Mouse (Mus musculus): ENCODE measurements around the gene Fbxl21.
A peak's percentile ranks its signal among the peaks of the same experiment; 100 is the strongest.

Gene Fbxl21

DNA sequence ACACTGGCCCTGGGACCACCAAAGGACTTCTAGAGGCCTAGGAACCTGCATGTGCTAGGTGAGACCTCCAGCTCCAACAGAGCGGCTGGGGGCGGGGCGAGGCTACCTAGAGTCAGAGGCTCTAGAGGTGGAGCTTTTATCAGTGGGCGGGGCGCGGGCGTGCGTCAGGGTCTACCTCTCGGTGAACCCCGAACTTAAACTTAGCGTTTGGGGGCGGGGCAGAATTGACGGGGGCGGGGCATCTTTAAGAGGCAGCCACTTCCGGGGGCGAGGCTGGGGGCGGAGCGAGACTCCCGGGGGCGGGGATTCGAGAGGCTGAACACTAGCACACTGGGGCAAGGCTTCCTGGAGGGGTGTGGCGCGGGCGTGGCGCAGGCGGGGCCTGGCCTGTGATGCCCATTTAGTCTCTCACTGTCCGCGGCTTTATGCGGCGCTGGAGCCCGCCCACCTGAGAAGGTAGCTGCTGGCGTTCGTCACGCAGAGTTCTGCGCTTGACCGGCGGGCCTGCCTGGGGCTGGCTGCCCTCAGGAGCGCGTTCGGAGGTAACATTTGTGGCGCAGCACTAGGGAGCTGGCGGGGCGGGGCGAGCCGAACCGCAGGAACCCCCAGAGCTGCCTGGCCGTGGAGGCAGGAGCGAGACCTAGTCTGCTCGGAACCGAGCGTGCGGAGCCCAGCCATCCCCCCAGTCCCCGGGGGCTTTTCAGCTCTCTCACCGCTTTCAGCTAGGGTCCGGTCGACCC, at the start of gene Fbxl21:
Gene Fbxl21, plus strand, starts transcription at position 392 of the 740 bp plus-strand sequence.
- peak; percentile 89 for DNase-seq

DNA sequence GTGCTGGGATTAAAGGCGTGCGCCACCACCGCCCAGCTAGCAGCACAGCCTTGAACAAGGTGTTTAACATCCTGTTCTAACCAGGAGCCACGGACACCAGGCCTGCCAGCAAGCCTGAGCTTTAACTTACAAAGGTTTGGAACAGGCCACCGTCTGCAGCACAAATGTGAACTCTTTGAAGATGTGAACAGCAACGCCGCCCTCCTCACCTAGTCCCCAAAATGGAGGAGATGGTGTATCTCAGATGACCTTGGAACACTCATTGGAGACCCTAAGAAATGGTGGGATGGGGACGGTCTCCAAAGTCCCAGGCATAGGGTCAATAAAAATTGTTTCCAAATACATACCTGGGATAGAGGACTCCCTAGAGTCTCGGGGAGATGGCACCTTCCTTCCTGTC, 49.6 kb upstream of the Fbxl21 start:
- DNase-seq, result no peak

DNA sequence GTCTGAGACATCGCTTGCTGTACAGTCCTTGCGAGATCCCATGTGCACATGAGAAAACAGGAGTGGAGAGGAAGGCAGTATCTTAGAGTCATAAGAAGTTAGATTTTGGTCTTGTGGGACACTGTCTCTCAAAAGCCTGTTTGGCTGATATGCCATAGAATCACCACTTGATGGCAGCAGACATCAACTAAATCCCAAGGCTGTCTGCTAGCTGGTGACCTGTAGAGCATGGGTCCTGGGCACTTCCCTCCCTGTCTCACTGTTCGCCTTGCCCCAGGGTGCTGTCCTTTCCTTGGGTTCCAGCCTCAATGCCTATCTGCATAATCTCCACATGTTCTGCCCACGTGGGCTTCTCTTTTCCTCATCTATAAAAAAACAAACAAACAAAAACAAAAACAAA, 46.9 kb upstream of the Fbxl21 start:
- peak; percentile 27 for DNase-seq

DNA sequence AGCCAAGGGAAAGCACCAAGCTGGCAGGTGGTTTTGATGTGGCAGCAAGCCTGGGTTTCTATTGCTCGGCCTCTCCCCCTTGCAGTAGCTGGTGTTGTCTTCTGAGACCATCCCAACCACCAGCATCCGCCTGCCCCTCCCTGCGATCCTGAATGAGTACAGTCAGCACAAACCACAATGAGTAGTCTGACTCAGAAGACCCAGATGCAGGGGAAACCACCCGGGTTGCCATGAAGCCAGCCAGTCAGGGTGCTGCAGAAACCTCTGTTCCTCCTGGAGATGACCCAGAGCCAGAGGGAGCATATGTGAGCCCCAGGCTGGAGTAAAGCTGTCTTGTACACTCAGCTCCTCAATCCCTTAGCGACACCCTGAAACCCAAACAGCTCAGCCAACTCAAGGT, 45.5 kb upstream of the Fbxl21 start:
- DNase-seq, result peak; percentile 8

DNA sequence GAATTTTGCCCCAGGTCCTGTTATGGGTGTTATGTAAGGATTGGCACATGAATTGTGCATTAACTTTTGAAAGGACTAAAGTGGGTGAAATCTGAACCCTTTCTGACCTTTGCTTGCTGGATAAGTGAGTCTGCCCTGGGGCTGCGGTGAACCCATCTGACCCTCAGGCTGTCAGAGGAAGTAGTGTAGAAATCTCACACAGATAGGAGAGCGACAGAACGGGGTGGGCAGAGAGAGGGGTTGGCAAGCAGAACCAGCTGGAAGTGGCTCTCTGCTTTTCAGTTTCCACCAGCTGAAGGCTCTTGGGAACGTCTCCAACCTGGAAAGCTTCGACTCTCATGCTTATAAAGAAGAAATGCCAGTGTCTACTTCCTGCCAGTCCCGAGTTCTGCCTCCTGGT, 45.0 kb upstream of the Fbxl21 start:
- peak; percentile 26 for DNase-seq

DNA sequence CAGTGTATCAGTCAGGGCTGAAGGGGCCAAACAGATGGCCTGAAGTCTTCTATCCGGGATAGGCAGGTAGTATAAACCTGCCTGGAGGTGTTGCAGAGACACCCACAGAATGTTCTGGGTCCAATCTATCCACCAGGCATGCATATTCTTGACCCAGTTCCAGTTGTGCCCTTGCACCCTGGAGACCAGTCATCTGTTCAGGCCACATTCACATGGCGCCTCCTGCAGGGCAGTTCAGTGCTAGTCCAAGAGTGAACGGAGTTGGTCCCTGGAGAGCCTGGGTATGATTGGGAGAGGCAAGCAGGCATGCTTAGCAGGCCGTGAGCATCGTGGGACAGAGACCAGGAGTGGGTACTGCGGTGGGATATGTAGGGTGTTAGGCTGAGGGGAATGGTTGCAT, 44.2 kb upstream of the Fbxl21 start:
- no peak for DNase-seq

DNA sequence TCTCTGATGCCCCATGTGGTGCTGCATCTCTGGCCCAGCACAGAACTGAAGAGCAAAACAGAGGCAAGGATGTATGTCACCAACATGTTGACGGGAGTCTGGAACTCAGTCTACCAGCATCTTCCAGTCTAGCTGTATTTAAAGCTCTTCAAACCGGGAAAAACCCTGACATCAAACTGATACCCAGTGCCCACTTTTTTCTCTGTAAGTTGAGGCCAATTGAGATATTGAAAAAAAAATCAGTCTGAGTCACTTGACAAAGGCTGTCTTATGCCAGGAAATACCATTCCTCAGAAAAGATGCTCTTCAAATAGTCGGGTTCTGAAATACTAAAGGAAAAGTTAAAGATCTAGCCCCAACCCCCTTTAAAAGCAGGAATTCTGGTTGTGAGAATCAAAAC, 40.1 kb upstream of the Fbxl21 start, which contains the start of gene Il9:
Gene Il9, minus strand, starts transcription at position 101 of the 400 bp plus-strand sequence.
- DNase-seq, result no peak

DNA sequence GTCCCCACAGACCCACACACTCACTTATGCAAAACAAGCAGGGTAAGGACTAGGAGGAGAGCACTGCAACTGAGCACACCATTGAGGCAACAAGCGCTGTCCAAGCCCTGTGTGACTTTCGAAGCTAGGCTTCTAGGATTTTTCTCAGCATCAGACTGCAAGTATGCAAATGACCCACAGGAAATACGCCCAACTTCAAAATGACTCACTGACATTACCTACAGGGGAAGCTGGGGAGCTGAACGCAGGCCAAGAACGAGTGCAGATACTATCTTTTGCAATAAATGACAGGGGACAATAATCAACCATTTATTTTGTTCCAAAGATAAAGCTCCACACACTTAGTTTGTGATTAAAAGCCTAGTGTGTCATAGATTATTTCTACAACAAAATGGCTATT, 34.3 kb upstream of the Fbxl21 start:
- DNase-seq, result no peak

DNA sequence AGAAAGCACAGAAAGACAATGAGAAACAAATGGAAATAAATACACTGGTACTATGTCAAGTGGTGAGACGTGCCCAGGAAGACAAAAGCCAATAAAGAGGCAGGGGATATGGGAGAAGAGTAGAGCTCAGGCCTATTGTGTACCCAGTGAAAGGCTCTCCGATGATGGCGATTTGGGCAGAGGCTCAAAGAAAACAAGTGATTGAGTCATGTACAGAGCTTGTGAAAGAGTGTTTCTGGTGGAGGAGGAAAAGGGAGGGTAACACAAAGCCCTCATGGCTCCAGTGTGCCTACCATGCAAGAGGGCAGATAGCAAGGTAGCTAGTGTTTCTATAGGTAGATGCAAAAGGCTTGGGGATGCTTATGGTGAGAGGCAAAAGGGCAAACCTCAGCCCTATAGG, 27.8 kb upstream of the Fbxl21 start:
- DNase-seq, result no peak

DNA sequence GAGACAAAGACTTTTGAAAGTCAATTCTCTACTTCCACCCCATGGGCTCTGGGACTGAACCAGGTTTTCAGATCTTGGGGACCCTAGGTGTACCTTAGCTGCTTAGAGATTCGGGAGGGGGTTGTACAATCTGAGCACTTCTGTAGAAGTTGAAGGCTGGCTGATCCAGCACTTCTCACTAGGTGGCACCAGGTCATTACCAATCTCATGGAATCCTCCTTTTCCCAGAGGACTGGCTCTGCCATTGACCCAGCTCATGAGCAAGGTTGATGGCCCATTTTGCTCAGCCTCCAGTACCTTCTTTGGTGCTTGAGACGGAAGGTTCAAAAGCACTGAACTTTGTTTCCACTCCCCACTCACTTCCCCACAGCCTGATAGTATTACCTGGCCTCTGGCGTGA, 22.1 kb upstream of the Fbxl21 start:
- no peak for DNase-seq

DNA sequence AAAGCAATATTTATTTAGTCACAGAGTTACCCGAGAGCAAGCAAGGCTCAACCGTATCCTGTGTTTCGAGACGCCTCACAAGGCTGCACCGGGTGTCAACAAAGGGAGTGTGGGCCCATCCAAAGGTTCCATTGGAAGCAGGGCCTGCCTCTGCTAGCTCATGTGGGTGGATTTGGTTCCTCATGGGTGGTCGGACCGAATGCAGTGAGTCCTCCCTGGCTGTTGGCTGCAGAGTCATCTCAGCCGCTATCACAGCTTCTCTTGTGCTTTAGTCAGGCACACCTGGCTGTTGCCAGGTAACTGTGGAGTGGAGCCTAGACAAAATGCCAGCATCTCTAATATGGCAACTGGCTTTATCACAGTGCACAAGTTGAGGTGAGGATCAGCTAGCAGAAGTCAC, 21.6 kb upstream of the Fbxl21 start:
- DNase-seq, result no peak

DNA sequence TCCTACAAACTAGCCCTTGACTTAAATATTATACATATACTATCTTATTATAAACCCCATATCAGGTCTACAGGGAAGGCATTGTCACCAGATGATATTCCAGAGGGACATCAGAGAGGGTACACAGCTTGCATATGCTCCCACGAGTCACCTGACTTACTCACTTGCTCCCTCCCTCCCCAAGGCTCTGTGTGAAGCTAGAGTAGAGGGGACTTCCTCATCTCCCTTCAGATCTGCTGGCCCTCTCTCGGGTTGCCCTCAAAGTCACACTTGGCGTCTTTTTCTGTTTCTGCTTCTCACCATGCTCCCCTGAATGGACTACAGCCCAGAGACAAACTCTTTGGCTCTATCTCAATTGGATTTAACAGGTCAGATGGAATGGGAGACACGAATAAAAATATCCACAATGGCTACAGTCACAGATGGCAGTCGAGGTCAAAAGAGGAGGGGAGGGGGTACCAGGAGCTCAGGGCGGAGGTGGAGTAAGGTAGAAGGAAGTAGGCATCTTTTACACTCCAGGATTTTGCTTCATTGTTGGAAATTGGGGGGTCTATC, 20.3 kb upstream of the Fbxl21 start:
- no peak for DNase-seq

DNA sequence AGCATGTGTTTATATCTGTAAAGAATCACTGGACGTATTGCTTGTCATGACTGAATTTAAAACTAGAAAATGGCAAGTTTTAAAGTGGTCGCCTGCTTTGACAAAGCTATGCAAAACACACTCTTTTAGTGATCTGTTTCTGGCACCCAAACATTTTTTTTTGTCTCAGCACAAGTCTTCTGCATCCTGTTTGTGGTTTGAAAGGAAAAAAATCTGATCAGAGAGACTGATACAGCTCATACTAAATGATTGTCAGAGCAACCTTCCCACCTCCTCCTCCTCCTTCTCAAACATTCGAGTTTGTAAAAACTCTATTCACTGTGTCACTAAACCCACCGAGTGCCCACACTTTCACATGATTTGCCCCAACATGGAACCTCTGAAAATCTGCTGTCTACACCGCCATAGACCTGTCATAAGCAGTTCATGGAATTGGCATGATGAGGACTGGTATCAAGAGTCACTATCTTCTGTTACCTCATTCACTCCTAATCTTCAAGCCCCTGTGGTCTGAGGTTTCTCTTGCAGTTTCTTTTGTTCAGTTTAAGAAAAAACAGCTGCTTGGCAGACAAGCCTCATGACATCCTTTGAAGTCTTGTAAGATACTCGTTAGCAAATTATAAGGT, 15.3 kb upstream of the Fbxl21 start:
- no peak for DNase-seq

DNA sequence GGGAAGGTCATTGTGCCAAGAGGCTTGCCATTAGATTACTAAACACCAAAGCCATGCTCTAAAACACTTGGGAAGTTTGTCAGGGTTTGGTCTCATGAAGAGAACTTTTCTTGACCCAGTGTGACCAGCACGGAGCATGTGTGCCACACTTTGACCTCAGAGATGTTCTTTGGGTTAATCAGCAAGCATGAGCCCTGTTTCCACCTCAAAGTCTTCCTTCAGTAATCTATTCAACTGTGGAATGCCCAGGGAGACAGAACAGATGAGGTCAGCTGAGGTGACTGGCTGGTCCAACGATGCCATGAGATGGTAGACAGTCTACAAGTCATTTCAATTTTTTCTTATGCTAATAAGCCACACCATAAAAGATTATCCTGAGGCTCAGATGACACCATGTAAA, 12.5 kb upstream of the Fbxl21 start:
- DNase-seq, result no peak

DNA sequence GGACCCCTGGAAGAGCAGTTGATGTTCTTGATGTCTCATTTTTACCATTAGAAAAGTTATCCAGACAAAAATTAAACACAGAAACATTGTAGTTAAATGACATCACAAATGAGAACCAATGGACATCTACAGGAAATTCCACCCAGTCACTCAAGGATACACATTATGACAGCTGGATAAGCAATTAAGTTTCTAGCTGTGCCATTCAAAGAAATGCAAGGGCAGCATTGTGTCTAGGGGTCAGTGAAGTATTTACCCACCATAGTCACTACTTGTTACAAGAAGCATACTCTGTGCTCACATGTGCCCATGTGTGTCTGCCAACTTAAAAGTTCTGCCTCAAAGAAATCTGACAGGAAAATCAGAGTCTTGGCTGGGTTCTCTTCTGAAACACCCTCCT, 8.7 kb upstream of the Fbxl21 start:
- no peak for DNase-seq

DNA sequence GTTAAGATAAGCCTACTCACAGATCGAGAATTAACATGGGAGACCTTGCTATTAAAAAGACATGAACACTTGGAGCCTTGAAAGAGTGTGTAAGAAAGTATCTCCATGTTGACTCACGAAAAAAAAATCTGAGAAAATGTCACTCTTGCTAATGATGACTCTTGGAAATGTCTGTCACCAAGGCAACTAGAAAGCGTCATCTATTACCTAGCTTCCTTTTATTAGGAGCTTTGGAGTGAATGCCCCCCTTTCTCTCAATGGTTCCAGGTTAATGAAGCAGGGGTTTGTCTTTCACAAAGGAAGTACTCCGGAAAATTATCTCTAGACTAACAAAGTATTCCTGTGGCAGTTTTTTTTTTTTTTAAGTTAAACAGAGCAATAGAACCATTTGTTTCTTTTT, 6.0 kb upstream of the Fbxl21 start:
- no peak for DNase-seq

DNA sequence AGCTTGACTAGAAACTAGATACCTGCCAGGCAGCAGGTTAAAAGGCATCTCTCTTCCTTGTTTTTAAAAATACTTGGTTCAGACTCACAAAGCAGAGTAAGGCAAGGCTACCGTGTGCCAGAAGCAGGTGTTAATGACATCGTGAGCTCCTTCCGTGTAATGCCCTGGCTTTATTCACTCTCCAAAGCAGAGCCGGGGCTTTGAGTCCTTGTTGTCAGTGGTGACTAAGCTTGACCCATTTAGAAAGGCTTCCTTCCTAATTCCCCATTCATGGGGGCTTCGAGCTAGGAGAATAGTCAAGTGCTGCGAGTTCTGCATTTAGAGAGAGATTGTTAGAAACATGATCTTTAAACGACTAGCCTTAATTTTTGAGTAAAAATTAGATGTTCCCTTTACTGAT, 5.5 kb upstream of the Fbxl21 start:
- DNase-seq, result no peak

DNA sequence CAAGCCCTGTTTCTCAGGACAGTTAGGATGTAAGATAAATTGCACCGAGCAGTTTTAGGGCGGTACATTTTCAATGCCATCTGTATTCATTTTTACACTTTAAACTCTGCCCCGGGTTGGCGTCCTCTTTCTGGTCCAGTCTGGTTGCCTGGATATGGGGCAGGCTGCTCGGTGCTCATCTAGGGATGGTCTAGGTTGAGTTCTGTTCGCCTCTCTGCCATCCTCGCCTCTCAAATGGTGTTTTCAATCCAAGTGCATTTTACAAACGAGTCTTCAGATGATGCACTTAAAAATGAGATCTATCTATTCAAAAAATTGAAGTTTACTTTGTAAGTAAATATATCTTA, 522 bp downstream of the Fbxl21 start:
- no peak for DNase-seq

DNA sequence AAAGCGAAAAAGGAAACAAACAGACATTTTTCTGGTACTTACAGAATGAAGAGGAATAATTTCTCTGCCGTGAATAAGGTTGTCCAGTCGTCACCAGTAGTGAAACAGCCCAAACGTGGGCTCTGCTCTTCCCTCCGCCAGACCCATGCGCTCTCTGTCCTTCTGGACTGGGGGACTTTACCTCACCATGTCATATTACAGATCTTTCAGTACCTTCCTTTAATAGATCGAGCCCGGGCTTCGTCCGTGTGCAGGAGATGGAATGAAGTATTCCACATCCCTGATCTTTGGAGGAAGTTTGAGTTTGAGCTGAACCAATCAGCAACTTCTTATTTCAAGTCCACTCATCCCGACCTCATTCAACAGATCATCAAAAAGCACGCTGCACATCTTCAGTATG, 4.6 kb downstream of the Fbxl21 start:
- DNase-seq, result no peak

DNA sequence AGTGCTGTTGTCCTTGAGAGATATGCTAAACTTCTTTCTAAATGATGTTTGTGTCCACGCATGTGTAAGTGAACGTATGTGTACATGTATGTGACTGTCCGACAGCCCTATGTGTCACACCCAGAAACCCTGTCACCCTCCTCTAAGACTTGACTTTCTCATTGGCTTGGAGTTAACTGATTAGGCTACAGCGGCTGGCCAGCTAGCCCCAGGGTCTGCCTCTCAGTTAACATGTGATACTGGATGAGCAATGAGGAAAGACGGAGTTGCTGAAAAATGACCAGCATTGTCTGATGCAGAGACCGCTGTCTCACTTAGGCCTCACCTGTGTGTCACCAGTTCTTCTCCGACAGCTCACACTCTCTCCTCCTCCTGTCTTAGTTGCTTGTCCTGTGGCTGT, 5.6 kb downstream of the Fbxl21 start:
- DNase-seq, result no peak

DNA sequence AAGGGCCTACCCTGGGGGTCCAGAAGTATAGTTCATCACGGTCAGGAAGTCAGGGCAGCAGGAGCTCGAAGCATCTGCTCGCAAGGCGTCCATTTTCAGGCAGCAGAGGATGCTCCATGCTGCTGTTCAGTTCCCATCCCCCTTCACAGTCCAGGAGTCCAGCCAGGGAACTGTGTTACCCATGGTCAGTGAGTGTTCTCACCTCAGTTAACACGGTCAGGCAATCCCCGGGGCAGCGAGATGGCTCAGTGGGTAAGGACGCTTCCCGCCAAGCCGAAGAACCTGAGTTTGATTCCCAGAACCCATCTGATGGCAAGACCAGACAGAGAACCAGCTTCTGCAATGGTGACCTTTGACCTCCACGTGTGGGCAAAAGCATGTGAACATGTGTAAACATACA, 6.0 kb downstream of the Fbxl21 start:
- no peak for DNase-seq

DNA sequence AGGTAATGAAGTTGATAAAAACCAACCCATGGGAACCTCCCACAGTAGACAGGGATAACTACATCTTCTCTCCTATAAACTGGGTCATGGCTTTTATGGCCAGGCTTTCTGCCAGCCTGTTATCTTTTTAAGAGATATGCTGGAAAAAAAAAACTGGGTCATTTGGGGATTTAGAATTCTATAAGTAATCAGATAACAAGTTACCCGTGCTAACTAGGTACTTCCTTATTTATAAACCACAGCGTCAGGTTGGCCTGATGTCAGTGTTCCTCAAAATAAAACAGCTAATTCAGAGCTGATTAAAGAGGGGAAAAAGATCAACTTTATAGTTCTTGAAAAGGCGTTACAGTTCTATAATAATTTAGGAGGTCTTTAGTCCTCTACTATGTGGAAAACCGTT, 6.8 kb downstream of the Fbxl21 start:
- no peak for DNase-seq

DNA sequence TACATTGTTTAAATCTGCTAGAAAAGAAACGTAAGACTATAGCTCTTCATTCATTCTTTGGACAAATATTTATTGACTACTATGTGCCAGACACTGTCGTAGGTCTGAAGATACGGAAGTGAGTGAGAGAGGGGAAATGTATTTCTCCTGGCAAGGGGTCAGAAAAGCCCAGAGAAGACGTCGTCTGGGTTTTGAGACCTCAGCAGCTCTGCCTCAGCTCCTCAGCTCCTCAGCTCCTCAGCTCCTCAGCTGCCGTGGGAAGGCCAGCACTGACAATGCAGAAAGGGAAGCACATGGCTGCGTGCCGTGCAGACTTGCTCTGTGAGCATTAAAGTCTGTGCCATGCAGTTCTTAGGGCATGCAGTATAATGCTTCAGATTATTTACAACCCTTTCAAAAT, 7.4 kb downstream of the Fbxl21 start:
- no peak for DNase-seq

DNA sequence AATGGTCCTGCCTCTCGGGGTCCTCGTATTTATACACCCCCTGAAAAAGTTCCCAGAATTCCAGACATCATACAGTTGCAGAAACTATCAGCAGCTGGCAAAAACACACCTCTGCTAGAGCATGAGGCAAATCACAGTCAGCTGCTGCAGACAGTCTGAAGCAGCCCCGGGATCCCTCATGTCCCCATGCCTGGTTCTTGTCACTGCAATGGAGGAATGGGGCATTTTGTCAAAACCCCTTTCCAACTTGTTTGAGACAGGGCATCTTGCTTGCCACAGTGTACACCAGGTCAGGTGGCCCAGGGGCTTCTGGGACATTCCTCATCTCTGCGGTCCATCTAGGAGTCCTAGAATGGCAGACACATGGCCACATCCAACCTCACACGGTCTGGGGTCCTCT, 12.7 kb downstream of the Fbxl21 start:
- DNase-seq, result no peak

DNA sequence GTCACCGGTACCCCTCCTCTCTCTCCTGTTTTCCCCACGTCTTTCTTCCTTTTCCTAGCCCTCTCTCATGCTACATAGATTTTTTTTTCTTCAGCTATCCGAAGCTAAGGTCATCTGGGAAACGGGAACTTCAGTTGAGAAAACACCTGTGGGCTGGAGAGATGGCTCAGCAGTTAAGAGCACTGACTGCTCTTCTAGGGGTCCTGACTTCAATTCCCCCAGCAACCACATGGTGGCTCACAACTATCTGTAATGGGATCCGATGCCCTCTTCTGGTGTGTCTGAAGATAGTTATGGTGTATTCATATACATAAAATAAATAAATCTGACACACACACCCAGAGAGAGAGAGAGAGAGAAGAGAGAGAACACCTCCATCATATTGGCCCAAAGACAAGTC, 13.3 kb downstream of the Fbxl21 start:
- DNase-seq, result no peak
